Mouse (Mus musculus) hindbrain, embryonic 10.5 days (tissue): ENCODE measurements around the gene Klf2. TPM values are rescaled to one million over a fixed set of nuclear protein-coding genes. Genes with fewer than 3 reads are reported as not detected.

Source experiments
- DNase-seq: peaks from one replicate; pipeline ENCODE4 v3.0.0-alpha.2; 2017; ENCODE audit warnings: low spot score
- H3K27ac ChIP-seq: fragments of 300-500 bp; sonication (generic); 2 replicates; pipeline ENCODE4 v1.5.1; 2016; ENCODE audit warnings: mild to moderate bottlenecking, moderate library complexity
- H3K27me3 ChIP-seq: fragments of 300-500 bp; sonication (generic); 2 replicates; pipeline ENCODE4 v1.6.1; 2016; ENCODE audit warnings: mild to moderate bottlenecking; ENCODE audit not compliant: poor library complexity, insufficient read depth, severe bottlenecking
- H3K36me3 ChIP-seq: fragments of 300-500 bp; sonication (generic); 2 replicates; pipeline ENCODE4 v1.6.1; 2016; ENCODE audit warnings: mild to moderate bottlenecking, moderate library complexity
- H3K4me1 ChIP-seq: fragments of 300-500 bp; sonication (generic); replicated peaks from 2 replicates; pipeline ENCODE4 v1.6.1; 2016; ENCODE audit warnings: mild to moderate bottlenecking
- H3K4me3 ChIP-seq: fragments of 300-500 bp; sonication (generic); 2 replicates; pipeline ENCODE4 v1.5.1; 2016; ENCODE audit warnings: mild to moderate bottlenecking, moderate library complexity
- H3K9me3 ChIP-seq: fragments of 300-500 bp; sonication (generic); 2 replicates; pipeline ENCODE4 v1.6.1; 2016; ENCODE audit warnings: mild to moderate bottlenecking, moderate library complexity
- WGBS: fragments of 180-500 bp; shearing (Covaris S2); methylation state at CpG from one replicate; pipeline ENCODE4 v1.1.7; 2016; 5-methylcytosine and 5-hydroxymethylcytosine counted together
- polyA plus RNA-seq: library from polyadenylated mRNA; unstranded; fragments of >200 nt; fragmentation: Nextera tagmentation; extraction: Ambion mirVana; gene quantifications from 2 replicates; pipeline ENCODE4 v1.2.1, GENCODE M21; 2016

Gene Klf2
- polyA plus RNA-seq: 3.9 and 5.8 TPM in 2 replicates

DNA sequence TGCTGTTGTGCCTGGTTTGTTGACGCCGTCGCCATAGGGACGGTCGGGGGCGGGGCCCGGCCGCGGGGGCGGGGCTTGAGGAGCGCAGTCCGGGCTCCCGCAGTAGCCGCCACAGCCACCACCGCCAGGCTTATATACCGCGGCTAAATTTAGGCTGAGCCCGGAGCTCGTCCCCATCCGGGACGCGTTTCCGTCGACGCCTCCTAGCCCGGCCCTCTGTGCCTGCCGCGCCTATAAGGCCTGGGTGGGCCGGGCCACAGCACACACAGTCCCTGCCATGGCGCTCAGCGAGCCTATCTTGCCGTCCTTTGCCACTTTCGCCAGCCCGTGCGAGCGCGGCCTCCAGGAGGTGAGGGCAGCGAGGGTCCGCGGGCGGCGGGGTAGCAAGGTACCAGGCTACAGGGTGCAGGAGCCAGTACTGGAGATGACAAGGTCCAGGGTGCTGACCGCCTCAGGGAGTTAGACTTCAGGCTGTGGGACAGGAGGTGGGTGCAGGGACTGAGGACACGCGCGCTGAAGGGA is at the start of gene Klf2:
Gene Klf2 (plus strand): TSS at position 233 of the 522 bp plus-strand sequence.
- DNase-seq: peak; percentile 93
- H3K27ac ChIP-seq: peak within 1 kb of the TSS; percentile 71
- peak within 1 kb of the TSS; percentile 61 for H3K4me3 ChIP-seq
- H3K9me3 ChIP-seq: no peaks in the 10 kb centered on the region
- peaks cover 57% of the 10 kb centered on the region for H3K27me3 ChIP-seq
- no peaks in the 10 kb centered on the region for H3K36me3 ChIP-seq
- peaks cover 40% of the 10 kb centered on the region for H3K4me1 ChIP-seq
- WGBS: under 1% methylated on average over 46 of the region's 46 CpGs

DNA sequence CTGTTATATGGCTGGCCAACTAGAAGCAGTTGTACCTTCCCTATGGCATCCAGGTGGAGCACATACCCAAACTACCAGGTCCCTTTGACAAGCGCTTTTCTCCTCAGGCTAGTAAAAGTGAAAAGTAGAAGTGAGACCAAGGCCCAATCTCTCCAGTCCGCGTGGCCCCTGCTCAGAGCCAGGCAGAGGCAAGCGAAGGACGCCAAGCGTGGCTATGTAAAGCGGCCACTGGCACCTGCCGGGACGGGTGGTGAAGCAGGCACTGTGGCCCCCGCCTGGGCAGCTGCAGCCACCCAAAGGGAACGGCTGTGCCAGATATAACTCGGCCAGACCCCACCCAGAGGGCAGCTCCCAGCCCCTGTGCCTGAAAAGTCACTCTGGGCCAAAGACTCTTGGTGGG is 48.2 kb upstream of the Klf2 start:
- no peak for DNase-seq
- Histone ChIP-seq H3K4me1 (no peaks in the 10 kb centered on the region), H3K27ac (no peak overlapping the region), H3K36me3 (no peaks in the 10 kb centered on the region), H3K27me3 (no peaks in the 10 kb centered on the region), H3K4me3 (no peak overlapping the region), H3K9me3 (no peaks in the 10 kb centered on the region)
- 89% methylated on average over 12 of the region's 12 CpGs for WGBS

DNA sequence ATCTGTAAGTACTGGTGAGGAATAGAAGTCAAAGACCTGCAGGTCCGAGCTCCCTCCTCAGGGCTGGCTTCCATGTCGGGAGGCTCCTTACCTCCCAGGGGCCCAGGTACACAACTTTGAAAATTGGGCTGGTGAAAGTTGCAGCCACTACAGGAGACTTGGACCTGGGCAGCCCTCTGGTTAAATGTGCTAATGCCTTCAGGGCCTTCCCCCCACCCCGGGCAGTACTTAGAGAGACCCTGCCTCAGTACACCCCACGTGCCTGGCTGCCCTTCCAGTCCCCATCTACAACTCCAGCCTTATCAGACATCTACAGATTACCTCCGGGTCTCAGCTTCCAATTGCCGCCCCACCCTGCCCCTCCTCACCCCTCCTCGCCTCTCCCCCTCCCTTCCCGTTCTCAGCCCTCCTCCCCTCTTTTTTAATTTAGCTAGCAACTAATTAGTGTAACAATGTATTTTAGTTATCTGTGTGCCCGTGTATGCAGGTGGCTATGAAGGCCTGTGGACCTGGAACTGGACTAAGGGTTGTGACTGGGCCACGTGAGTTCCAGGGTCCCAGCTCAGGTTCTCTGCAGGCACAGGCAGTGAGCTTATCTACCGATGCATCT is 47.7 kb upstream of the Klf2 start:
- Histone ChIP-seq H3K36me3 (no peaks in the 10 kb centered on the region), H3K9me3 (no peaks in the 10 kb centered on the region), H3K4me1 (no peaks in the 10 kb centered on the region), H3K27me3 (no peaks in the 10 kb centered on the region), H3K4me3 (no peak overlapping the region), H3K27ac (no peak overlapping the region)
- DNase-seq: no peak
- 76% methylated on average over 11 of the region's 11 CpGs for WGBS

DNA sequence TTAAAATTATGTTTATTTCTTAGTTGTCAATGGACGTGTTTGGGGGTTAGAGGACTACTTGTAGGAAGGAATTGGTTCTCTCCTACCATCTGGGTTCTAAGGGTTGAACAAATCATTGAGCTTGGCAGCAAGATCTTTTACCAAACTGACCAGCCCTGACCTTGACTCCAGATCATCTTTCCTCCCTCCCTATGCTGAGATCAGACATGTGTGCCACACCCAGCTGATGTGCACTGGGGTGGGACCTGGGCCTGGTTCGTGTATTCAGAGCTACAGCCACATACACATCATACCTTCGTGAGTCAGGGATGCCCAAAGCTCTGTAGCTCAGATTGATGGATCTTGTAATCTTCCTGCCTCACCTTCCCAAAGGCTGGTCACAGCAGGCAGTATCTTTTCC is 47.1 kb upstream of the Klf2 start:
- no peaks in the 10 kb centered on the region for H3K27me3 ChIP-seq
- 78% methylated on average over 3 of the region's 3 CpGs for WGBS
- no peaks in the 10 kb centered on the region for H3K4me1 ChIP-seq
- no peaks in the 10 kb centered on the region for H3K36me3 ChIP-seq
- H3K9me3 ChIP-seq: no peaks in the 10 kb centered on the region
- H3K4me3 ChIP-seq: no peak overlapping the region
- DNase-seq: no peak
- H3K27ac ChIP-seq: no peak overlapping the region

DNA sequence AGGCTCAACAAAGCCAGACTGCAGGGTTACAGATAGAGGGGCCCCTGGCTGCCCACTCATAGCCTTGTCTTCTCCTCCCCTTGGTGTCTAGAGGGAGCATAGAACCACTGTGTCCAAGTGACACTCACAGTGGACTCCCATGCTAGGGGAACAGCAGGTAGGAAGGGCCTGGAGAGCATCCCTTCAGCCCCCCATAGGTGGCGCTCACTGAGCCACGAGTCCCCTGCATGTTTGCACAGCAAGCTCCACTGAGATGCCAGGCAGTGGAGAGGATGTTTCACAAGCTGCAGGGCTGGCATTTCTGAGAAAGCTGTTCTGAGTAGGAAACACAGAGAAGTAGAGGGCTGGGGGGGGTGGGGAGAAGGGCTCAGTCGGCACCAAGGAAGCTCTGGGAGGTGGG is 46.5 kb upstream of the Klf2 start:
- Histone ChIP-seq H3K36me3 (no peaks in the 10 kb centered on the region), H3K9me3 (no peaks in the 10 kb centered on the region), H3K4me3 (no peak overlapping the region), H3K27me3 (no peaks in the 10 kb centered on the region), H3K4me1 (no peaks in the 10 kb centered on the region), H3K27ac (no peak overlapping the region)
- 20% methylated on average over 3 of the region's 3 CpGs for WGBS
- DNase-seq: peak; percentile 45

DNA sequence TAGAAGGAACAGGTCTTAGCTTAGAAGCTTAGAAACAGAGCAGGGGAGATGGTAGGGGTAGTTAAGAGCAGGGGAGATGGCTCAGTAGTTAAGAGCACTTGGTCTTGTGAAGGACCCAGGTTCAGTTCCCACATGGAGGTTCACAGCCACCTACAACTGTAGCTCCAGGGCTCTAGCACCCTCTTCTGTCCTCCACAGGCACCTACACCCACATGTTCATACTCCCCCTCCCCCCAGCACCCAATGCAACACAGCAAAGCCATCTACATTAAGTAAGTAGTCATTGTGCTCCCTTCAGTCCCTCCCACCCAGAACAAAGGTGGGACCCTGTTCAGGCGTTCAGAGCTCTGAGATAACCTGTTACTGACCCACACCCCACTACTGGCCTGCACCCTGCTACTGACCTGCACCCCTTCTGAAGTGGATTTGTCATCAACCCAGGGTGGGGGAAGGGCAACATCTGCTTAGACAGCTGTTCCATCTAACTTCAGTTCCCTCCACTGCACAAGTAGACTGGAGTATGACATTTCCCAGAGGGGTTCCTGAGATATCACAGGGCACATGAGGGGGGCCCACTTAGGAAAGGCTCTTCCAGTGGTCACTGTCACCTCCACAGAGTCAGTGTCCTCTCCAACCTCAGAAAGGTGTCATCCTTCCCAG is 45.6 kb upstream of the Klf2 start:
- no peak overlapping the region for H3K27ac ChIP-seq
- no peak overlapping the region for H3K4me3 ChIP-seq
- 88% methylated on average over 1 of the region's 1 CpGs for WGBS
- no peaks in the 10 kb centered on the region for H3K9me3 ChIP-seq
- no peaks in the 10 kb centered on the region for H3K4me1 ChIP-seq
- no peaks in the 10 kb centered on the region for H3K36me3 ChIP-seq
- H3K27me3 ChIP-seq: no peaks in the 10 kb centered on the region
- DNase-seq: no peak

DNA sequence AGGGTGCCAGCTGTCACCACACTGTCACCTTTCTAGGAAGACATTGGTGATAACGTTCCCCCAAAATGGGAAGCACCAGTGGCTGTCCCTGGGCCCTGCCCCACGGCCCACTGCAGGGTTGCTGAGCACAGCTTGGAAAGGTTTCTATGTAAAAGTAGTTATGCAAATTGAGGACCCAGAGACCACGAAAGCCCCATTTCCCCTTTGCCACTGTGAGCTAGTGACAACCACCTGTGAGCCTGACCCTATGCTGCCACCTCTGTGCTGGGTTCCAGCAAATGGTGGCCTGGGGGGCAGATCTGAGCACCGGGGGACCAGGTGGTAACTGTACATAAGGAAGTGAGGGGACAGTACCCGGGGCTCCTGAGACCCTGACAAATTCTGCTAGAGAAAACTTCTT is 45.0 kb upstream of the Klf2 start:
- Histone ChIP-seq H3K4me1 (no peaks in the 10 kb centered on the region), H3K9me3 (no peaks in the 10 kb centered on the region), H3K36me3 (no peaks in the 10 kb centered on the region), H3K27ac (no peak overlapping the region), H3K27me3 (no peaks in the 10 kb centered on the region), H3K4me3 (no peak overlapping the region)
- no peak for DNase-seq
- WGBS: 78% methylated on average over 5 of the region's 5 CpGs

DNA sequence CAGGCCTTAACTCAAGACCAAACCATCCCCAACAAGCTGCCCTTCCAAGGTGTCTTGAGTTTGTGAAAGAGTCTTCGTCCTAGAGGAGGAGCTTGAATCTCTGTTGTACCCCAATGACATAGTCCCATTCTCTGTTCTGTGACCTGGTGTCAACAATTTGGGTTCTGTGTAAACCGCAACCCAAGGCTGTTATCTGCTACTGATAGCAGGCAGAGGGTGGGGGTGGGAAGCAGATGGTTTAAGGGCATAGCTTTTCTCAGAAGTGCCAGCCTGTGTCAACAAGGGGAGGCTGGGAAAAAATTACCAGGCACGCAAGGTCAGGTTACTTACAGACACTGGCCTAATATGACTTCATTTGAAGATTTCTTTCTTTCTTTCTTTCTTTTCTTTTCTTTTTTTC is 41.6 kb upstream of the Klf2 start:
- WGBS: 80% methylated on average over 3 of the region's 3 CpGs
- Histone ChIP-seq H3K27me3 (no peaks in the 10 kb centered on the region), H3K9me3 (no peaks in the 10 kb centered on the region), H3K36me3 (no peaks in the 10 kb centered on the region), H3K27ac (no peak overlapping the region), H3K4me3 (no peak overlapping the region), H3K4me1 (no peaks in the 10 kb centered on the region)
- DNase-seq: no peak

DNA sequence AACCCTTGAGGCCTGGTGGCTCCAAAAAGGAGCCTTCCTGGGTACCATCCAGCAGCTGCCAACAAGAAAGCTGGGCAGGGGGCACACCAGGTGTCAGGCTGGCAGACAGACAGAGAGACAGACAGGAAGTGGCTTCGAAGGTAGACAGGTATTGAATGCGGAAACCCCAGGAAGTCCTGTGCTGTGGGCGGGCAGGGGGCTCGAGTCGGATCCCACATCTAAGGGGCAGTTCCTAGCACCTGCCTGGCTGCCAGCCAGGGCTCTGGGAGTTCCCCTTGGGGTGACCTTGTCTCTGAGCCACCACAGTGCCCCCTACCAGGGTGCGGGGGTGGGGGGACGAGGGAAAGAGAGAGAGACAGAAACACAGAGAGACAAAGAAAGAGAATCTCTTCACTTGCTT is 39.7 kb upstream of the Klf2 start:
- Histone ChIP-seq H3K36me3 (no peaks in the 10 kb centered on the region), H3K4me3 (no peak overlapping the region), H3K4me1 (no peaks in the 10 kb centered on the region), H3K9me3 (no peaks in the 10 kb centered on the region), H3K27ac (no peak overlapping the region), H3K27me3 (no peaks in the 10 kb centered on the region)
- WGBS: 78% methylated on average over 7 of the region's 7 CpGs
- no peak for DNase-seq

DNA sequence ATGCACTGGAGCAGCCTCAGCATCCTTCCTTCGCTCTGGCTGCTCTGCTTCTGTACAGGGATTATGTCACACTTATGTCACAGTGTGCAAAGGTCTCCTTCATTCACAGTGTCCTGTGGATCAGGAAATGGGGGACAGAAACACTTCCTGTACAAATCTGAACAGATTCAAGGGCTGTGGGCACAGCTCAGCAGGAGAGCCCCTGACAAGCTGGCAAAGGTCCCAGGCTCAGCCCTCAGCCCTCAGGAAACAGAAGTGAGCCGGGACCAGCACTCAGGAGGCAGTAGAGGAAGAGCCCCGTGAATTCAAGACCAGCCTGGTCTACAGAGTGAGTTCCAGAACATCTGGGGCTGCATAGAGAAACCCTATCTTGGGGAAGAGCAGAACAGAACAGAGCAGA is 37.2 kb upstream of the Klf2 start:
- H3K27ac ChIP-seq: no peak overlapping the region
- H3K36me3 ChIP-seq: no peaks in the 10 kb centered on the region
- 47% methylated on average over 3 of the region's 3 CpGs for WGBS
- H3K27me3 ChIP-seq: no peaks in the 10 kb centered on the region
- no peak overlapping the region for H3K4me3 ChIP-seq
- H3K4me1 ChIP-seq: no peaks in the 10 kb centered on the region
- no peak for DNase-seq
- H3K9me3 ChIP-seq: no peaks in the 10 kb centered on the region

DNA sequence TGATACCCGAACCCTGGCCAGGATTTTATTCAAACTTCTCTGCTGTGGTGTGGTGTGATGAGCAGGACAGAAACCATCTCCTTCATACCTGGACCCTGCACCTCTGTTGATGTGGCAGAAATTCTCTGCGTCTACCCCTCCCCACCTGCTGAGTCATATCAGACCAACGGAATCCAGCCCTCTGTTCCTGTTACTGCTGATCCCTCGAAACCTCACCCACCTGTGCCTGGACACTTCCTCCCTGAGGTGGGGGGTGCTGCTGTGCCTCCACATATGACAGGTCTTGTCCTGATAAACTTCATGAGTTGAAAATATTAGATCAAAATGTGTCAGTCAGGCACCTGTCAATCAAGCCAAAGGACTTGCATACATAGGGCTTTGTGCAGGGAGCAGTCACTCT is 33.5 kb upstream of the Klf2 start:
- H3K4me1 ChIP-seq: no peaks in the 10 kb centered on the region
- 84% methylated on average over 4 of the region's 4 CpGs for WGBS
- H3K36me3 ChIP-seq: no peaks in the 10 kb centered on the region
- no peaks in the 10 kb centered on the region for H3K27me3 ChIP-seq
- H3K9me3 ChIP-seq: no peaks in the 10 kb centered on the region
- DNase-seq: no peak
- H3K27ac ChIP-seq: no peak overlapping the region
- H3K4me3 ChIP-seq: no peak overlapping the region

DNA sequence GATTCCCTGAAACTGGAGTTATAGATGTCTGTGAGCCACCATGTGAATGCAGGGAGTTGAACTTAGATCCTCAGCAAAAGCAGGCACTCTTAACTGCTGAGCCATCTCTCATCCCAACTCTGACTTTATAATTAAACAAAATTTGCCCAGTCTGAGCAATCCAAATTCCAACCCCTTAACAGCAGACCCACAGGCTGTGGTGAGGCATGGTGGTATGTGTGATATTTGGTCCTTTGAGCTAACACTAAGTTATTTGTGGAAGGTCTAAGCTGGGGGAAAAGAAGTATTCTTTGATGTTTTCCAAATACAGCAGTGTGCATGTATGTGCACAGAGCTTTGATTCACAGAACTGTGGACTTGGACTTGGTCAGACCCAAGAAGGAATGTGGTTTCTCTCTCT is 29.8 kb upstream of the Klf2 start:
- Histone ChIP-seq H3K27ac (no peak overlapping the region), H3K36me3 (no peaks in the 10 kb centered on the region), H3K27me3 (no peaks in the 10 kb centered on the region), H3K4me3 (no peak overlapping the region), H3K4me1 (no peaks in the 10 kb centered on the region), H3K9me3 (no peaks in the 10 kb centered on the region)
- DNase-seq: no peak

DNA sequence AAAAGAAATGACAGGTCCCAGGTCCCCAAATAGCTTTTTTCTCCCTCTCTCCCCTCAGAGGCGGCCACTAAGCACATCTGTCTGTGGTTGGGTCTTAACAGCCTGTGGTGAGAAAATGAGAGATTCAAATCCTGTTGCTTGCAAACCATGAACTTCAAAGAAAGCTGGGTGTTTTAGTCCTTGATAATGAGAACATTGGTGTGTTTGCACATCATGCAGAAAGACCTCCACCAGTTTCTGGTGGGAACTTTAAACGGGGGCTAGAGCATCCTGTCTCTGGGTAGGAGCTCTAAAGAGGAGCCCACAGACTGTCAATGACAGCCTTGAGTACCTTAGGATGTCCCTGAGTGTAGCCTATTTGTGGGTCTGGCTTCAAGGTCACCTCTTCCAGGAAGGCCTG is 27.7 kb upstream of the Klf2 start:
- no peaks in the 10 kb centered on the region for H3K36me3 ChIP-seq
- no peaks in the 10 kb centered on the region for H3K27me3 ChIP-seq
- H3K4me1 ChIP-seq: no peaks in the 10 kb centered on the region
- H3K27ac ChIP-seq: no peak overlapping the region
- DNase-seq: no peak
- no peak overlapping the region for H3K4me3 ChIP-seq
- 81% methylated on average over 2 of the region's 2 CpGs for WGBS
- H3K9me3 ChIP-seq: no peaks in the 10 kb centered on the region

DNA sequence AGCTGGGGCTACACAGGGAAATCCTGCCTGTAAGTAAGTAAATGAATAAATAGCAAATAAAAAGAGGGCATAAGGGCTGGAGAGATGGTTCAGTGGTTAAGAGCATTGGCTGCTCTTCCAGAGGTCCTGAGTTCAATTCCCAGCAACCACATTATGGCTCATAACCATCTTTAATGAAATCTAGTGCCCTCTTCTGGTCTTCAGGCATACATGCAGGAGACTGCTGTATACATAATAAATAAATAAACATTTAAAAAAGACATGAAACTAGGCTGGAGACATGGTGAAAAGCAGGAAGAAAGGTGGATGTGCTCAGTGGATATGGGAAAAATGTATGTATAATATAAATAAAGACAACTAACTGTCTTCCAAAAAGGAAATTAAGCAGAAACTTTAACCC is 25.5 kb upstream of the Klf2 start:
- Histone ChIP-seq H3K27ac (no peak overlapping the region), H3K36me3 (no peaks in the 10 kb centered on the region), H3K4me1 (no peaks in the 10 kb centered on the region), H3K4me3 (no peak overlapping the region), H3K9me3 (no peaks in the 10 kb centered on the region), H3K27me3 (no peaks in the 10 kb centered on the region)
- DNase-seq: no peak
